Mouse (Mus musculus) T-helper 17 cell (primary cell): ENCODE data around the gene Fxyd1.

Experiments
- in situ Hi-C, 2 experiments: fragments of 300-600 bp; cut with MboI, MseI; formaldehyde crosslinking; loops; 1 replicate in 1 of 2; 2 replicates in 1 of 2; pipeline ENCODE4 v1.15.1; 2025; ENCODE audit warnings: high pct_unique_total_duplicates in 2 of 2

Fxyd1 gene

GRCm38 (mm10) chr7:31077885-31078445, 21.0 kb upstream of the Fxyd1 start:
- in situ Hi-C loops: no loop called here

GRCm38 (mm10) chr7:31077470-31077869, 20.5 kb upstream of the Fxyd1 start:
- in situ Hi-C loops: no loop called here

GRCm38 (mm10) chr7:31076492-31076891, 19.5 kb upstream of the Fxyd1 start, which contains the start of gene Fxyd3:
Gene Fxyd3, minus strand, starts transcription at chr7:31076704.
- in situ Hi-C loops: no loop called here

GRCm38 (mm10) chr7:31074713-31075069, 17.7 kb upstream of the Fxyd1 start:
- in situ Hi-C loops: no loop called here

- in situ Hi-C loops: no loop called here
Measured at GRCm38 (mm10) chr7:31074061-31074712, 17.2 kb upstream of the Fxyd1 start.

GRCm38 (mm10) chr7:31073546-31073945, 16.5 kb upstream of the Fxyd1 start:
- in situ Hi-C loops: no loop called here

GRCm38 (mm10) chr7:31072326-31072725, 15.3 kb upstream of the Fxyd1 start:
- in situ Hi-C loops: no loop called here

- in situ Hi-C loops: no loop called here
Measured at GRCm38 (mm10) chr7:31070324-31070723, 13.3 kb upstream of the Fxyd1 start.

- in situ Hi-C loops: no loop called here
Measured at GRCm38 (mm10) chr7:31069491-31069890, 12.5 kb upstream of the Fxyd1 start.

- in situ Hi-C loops: no loop called here
Measured at GRCm38 (mm10) chr7:31067836-31068235, 10.8 kb upstream of the Fxyd1 start.

GRCm38 (mm10) chr7:31063074-31063560, 6.1 kb upstream of the Fxyd1 start:
- in situ Hi-C loops: loop anchor here in 1 of 2 experiments (5.0 kb wide), 1 partner anchor 34 kb away; no protein-coding TSS in a partner anchor

- in situ Hi-C loops: loop anchor here in 1 of 2 experiments (5.0 kb wide), 1 partner anchor 37 kb away; no protein-coding TSS in a partner anchor
Measured at GRCm38 (mm10) chr7:31060621-31061010, 3.6 kb upstream of the Fxyd1 start.

GRCm38 (mm10) chr7:31059919-31060620, 3.1 kb upstream of the Fxyd1 start:
- in situ Hi-C loops: loop anchor here in 1 of 2 experiments (5.0 kb wide), 1 partner anchor 37 kb away; no protein-coding TSS in a partner anchor

- in situ Hi-C loops: no loop called here
Measured at GRCm38 (mm10) chr7:31059108-31059507, 2.1 kb upstream of the Fxyd1 start, which contains the start of gene Lgi4. Gene Lgi4, plus strand, starts transcription at chr7:31059342.

GRCm38 (mm10) chr7:31058211-31058610, 1.2 kb upstream of the Fxyd1 start:
- in situ Hi-C loops: no loop called here

- in situ Hi-C loops: no loop called here
Measured at GRCm38 (mm10) chr7:31057730-31058129, 731 bp upstream of the Fxyd1 start.

- in situ Hi-C loops: no loop called here
Measured at GRCm38 (mm10) chr7:31056448-31056847, 551 bp downstream of the Fxyd1 start.

GRCm38 (mm10) chr7:31055883-31056282, 1.1 kb downstream of the Fxyd1 start:
- in situ Hi-C loops: no loop called here

- in situ Hi-C loops: no loop called here
Measured at GRCm38 (mm10) chr7:31055354-31055824, 1.6 kb downstream of the Fxyd1 start.

GRCm38 (mm10) chr7:31054661-31055320, 2.2 kb downstream of the Fxyd1 start:
- in situ Hi-C loops: no loop called here

GRCm38 (mm10) chr7:31053882-31054447, 3.0 kb downstream of the Fxyd1 start:
- in situ Hi-C loops: no loop called here
